Mouse (Mus musculus) embryonic facial prominence, embryonic 12.5 days (tissue): ENCODE results near the gene Tuba4a. TPM values are rescaled to one million over a fixed set of nuclear protein-coding genes. Genes with fewer than 3 reads are reported as not detected.

Experiments used
- ATAC-seq: fragments of 200-750 bp; cut with Nextera tagmentation; 2 replicates; pipeline ENCODE4 v1.8.0; 2017; ENCODE audit not compliant: insufficient number of reproducible peaks, insufficient read depth, low FRiP score, low TSS enrichment
- H3K27ac ChIP-seq: fragments of 300-500 bp; sonication (generic); 2 replicates; pipeline ENCODE4 v1.5.1; 2016; ENCODE audit warnings: mild to moderate bottlenecking
- H3K27me3 ChIP-seq: fragments of 300-500 bp; sonication (generic); 2 replicates; pipeline ENCODE4 v1.6.1; 2016; ENCODE audit warnings: mild to moderate bottlenecking, moderate library complexity
- H3K36me3 ChIP-seq: fragments of 300-500 bp; sonication (generic); 2 replicates; pipeline ENCODE4 v1.6.1; 2016; ENCODE audit warnings: mild to moderate bottlenecking
- H3K4me1 ChIP-seq: fragments of 300-500 bp; sonication (generic); 2 replicates; pipeline ENCODE4 v1.6.1; 2016
- H3K4me2 ChIP-seq: fragments of 300-500 bp; sonication (generic); replicated peaks from 2 replicates; pipeline ENCODE4 v1.6.1; 2016; ENCODE audit warnings: mild to moderate bottlenecking, moderate library complexity
- H3K4me3 ChIP-seq: fragments of 300-500 bp; sonication (generic); 2 replicates; pipeline ENCODE4 v1.5.1; 2016; ENCODE audit warnings: mild to moderate bottlenecking
- H3K9ac ChIP-seq: fragments of 300-500 bp; sonication (generic); 2 replicates; pipeline ENCODE4 v1.6.1; 2016; ENCODE audit warnings: mild to moderate bottlenecking, moderate library complexity
- H3K9me3 ChIP-seq: fragments of 300-500 bp; sonication (generic); 2 replicates; pipeline ENCODE4 v1.6.1; 2016; ENCODE audit warnings: mild to moderate bottlenecking, moderate library complexity
- WGBS: fragments of 180-500 bp; shearing (Covaris S2); methylation state at CpG from one replicate; pipeline ENCODE4 v1.1.7; 2016; 5-methylcytosine and 5-hydroxymethylcytosine counted together
- polyA plus RNA-seq: library from polyadenylated mRNA; unstranded; fragments of >200 nt; fragmentation: Nextera tagmentation; extraction: Ambion mirVana; gene quantifications from 2 replicates; pipeline ENCODE4 v1.2.1, GENCODE M21; 2016

The Tuba4a gene
- polyA plus RNA-seq, 1 experiment from 2014 or later = 18.7 TPM

DNA sequence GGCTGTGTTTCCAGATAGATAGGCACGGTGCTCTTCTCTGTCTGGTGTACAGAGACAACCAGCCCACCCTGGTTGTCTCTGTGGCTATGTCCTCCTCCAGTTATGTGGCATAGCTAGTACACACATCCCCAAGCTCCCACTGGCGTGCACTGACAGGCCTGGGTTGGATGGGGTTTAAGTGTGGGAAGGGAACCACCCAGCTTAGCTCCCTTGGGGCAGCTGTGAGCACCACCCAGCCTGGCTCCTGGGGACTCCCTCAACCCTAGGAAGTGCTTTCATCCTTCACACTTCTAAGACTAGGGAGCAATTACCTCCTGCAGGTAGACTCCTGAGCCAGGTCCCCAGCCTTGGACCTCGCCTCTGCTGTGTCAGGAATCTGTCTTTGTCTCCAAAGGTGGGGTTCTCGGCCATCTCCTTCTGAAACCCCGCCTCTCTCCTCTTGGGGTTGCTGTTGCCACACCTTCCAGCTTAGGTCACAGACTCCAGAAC, 12.0 kb upstream of the Tuba4a start, which contains the start of gene A630095N17Rik:
Gene A630095N17Rik (minus strand): TSS at position 439 of the 489 bp plus-strand sequence.
- 64% methylated on average over 5 of the region's 5 CpGs for WGBS
- H3K9ac ChIP-seq = no peak within 1 kb of the TSS
- no peak within 1 kb of the TSS for H3K4me2 ChIP-seq
- H3K4me1 ChIP-seq = peaks cover 4% of the 10 kb centered on the region; the same call in 1 of the 2 replicates
- 0 out of 2 replicates have a peak, but pooled peaks cover under 1% of the 10 kb centered on the region for H3K27me3 ChIP-seq
- H3K36me3 ChIP-seq = no peaks in the 10 kb centered on the region
- no peak within 1 kb of the TSS for H3K4me3 ChIP-seq
- no peaks in the 10 kb centered on the region for H3K9me3 ChIP-seq
- ATAC-seq = no peak
- no peak within 1 kb of the TSS for H3K27ac ChIP-seq

DNA sequence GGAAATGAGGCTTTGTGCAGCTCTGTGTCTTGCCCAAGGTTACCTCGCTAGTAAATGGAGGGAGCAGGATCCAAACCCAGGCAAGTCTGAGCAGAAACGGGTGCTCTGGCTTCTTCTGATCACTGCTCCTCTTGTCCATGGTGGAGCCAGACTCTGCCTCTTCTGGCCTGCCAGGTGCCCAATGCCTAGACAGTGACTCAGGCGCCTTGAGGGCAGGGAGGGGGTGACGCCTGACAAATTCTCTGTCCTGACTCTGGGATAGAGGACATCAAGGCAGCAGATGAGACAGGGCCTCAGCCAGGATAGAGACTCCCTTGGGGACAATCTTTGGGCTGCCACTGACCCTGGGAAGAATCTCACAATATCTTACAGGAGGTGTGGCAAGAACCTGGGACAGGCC, 11.6 kb upstream of the Tuba4a start:
- peaks cover 4% of the 10 kb centered on the region; the same call in 1 of the 2 replicates for H3K4me1 ChIP-seq
- H3K27me3 ChIP-seq = 0 out of 2 replicates have a peak, but pooled peaks cover 2% of the 10 kb centered on the region
- 78% methylated on average over 4 of the region's 4 CpGs for WGBS
- H3K27ac ChIP-seq = no peak overlapping the region
- no peak for ATAC-seq
- H3K36me3 ChIP-seq = no peaks in the 10 kb centered on the region
- H3K9me3 ChIP-seq = no peaks in the 10 kb centered on the region
- H3K4me3 ChIP-seq = no peak overlapping the region
- H3K4me2 ChIP-seq = no peak overlapping the region
- no peak overlapping the region for H3K9ac ChIP-seq

GRCm38 (mm10) chr1:75230335-75230994, 10.8 kb upstream of the Tuba4a start:
- ATAC-seq = no peak
- no peak overlapping the region for H3K9ac ChIP-seq
- H3K9me3 ChIP-seq = no peaks in the 10 kb centered on the region
- H3K27me3 ChIP-seq = 0 out of 2 replicates have a peak, but pooled peaks cover 2% of the 10 kb centered on the region
- no peaks in the 10 kb centered on the region for H3K36me3 ChIP-seq
- no peak overlapping the region for H3K4me3 ChIP-seq
- H3K4me2 ChIP-seq = no peak overlapping the region
- H3K4me1 ChIP-seq = no peaks in the 10 kb centered on the region
- H3K27ac ChIP-seq = no peak overlapping the region
- WGBS = 72% methylated on average over 7 of the region's 7 CpGs

- no peaks in the 10 kb centered on the region for H3K36me3 ChIP-seq
- 0 out of 2 replicates have a peak, but pooled peaks cover 2% of the 10 kb centered on the region for H3K27me3 ChIP-seq
- H3K9me3 ChIP-seq = no peaks in the 10 kb centered on the region
- no peak overlapping the region for H3K4me2 ChIP-seq
- ATAC-seq = no peak
- H3K9ac ChIP-seq = no peak overlapping the region
- H3K4me3 ChIP-seq = no peak overlapping the region
- H3K4me1 ChIP-seq = no peaks in the 10 kb centered on the region
- no peak overlapping the region for H3K27ac ChIP-seq
- WGBS = 71% methylated on average over 4 of the region's 4 CpGs
These were observed 9.5 kb upstream of the Tuba4a start for GRCm38 (mm10) chr1:75229158-75229557.

DNA sequence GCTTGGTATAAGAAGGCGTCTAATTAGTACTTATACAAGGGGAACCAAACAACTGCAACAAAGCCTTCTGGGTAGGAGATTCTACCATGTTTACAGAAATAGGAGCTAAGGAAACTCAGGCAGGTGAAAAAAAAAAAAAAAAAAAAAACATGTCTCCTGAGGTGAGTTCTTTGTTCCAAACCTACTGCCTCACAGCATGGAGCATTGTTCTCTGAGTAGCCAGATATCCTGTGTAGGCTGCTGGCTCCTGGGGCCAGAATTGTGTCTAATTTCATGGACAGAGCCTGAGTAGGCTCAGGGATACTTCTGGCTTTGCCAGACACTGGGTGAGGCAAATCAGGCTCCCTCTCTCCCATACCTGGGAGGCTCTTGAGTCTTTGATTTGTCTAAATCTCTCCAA, 8.0 kb upstream of the Tuba4a start:
- no peak overlapping the region for H3K9ac ChIP-seq
- no peak overlapping the region for H3K4me3 ChIP-seq
- no peak overlapping the region for H3K27ac ChIP-seq
- H3K9me3 ChIP-seq = no peaks in the 10 kb centered on the region
- H3K4me1 ChIP-seq = no peaks in the 10 kb centered on the region
- H3K4me2 ChIP-seq = no peak overlapping the region
- WGBS = 79% methylated on average over 1 of the region's 1 CpGs
- 0 out of 2 replicates have a peak, but pooled peaks cover 2% of the 10 kb centered on the region for H3K27me3 ChIP-seq
- H3K36me3 ChIP-seq = no peaks in the 10 kb centered on the region
- ATAC-seq = no peak

DNA sequence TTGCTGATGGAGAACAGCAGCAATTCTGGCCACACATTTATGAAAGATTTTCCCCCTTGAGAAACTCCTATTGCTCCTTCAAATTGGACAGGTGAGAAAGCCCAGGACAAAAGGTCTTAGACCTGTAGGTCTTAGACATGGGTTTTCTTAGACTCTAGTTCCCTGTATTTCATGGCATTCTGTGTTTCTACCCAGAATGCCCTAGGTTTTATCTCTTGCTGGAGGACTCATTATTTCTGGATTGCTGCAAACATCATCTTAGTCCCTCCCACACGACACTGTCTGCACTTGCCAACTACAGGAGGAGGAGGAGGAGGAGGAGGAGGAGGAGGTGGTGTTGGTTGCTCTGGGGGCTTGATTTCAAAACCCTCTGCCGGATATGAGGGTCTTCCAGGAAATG, 6.5 kb upstream of the Tuba4a start:
- no peak for ATAC-seq
- WGBS = 62% methylated on average over 2 of the region's 2 CpGs
- H3K4me1 ChIP-seq = no peaks in the 10 kb centered on the region
- H3K9ac ChIP-seq = no peak overlapping the region
- no peaks in the 10 kb centered on the region for H3K36me3 ChIP-seq
- peaks cover 14% of the 10 kb centered on the region for H3K27me3 ChIP-seq
- H3K9me3 ChIP-seq = no peaks in the 10 kb centered on the region
- H3K4me3 ChIP-seq = no peak overlapping the region
- H3K4me2 ChIP-seq = no peak overlapping the region
- no peak overlapping the region for H3K27ac ChIP-seq

DNA sequence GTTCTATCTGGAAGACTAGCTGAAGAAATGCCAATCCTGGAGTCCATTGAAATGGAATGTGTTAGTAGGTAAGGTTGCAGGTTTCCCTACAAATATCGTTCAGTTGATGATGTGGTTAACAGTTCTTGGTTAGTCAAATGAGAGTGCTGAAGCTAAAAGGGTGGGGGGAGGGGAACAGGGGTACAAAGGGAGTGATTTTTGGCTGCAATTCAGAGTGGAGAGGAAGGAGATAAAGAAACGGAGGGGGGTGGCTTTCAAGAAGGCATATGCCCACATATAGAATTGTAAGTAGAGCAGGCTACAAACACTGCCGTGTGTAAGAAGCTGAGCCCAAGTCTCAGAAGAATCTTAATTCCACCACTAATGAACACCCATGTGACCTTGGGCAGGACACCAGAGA, 5.8 kb upstream of the Tuba4a start:
- no peak overlapping the region for H3K4me3 ChIP-seq
- no peaks in the 10 kb centered on the region for H3K9me3 ChIP-seq
- H3K27ac ChIP-seq = no peak overlapping the region
- peaks cover 21% of the 10 kb centered on the region for H3K27me3 ChIP-seq
- no peak overlapping the region for H3K4me2 ChIP-seq
- no peaks in the 10 kb centered on the region for H3K4me1 ChIP-seq
- no peak overlapping the region for H3K9ac ChIP-seq
- no peak for ATAC-seq
- H3K36me3 ChIP-seq = no peaks in the 10 kb centered on the region
- WGBS = 77% methylated on average over 3 of the region's 3 CpGs

DNA sequence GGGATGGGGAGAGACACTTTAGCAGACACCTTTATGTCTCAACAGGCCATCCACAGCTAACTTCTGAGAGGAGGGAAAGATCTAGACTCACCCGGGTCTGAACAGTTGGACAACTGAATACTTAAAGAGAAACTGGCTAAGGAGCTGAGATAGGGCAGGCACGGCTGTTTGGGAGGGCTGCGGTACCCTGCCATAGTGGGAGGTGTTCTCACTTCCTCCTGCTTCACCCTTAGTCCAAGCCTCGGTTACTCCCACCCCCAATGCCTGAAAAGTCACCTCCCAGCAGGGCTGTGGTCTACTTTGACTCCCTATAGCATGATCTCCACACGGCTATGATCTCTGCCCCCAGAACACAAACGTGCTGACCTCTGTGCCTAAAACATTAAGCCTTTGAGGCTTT, 3.9 kb upstream of the Tuba4a start:
- H3K9ac ChIP-seq = no peak overlapping the region
- peaks cover 4% of the 10 kb centered on the region; the same call in 1 of the 2 replicates for H3K4me1 ChIP-seq
- H3K4me2 ChIP-seq = no peak overlapping the region
- WGBS = 62% methylated on average over 6 of the region's 6 CpGs
- H3K36me3 ChIP-seq = no peaks in the 10 kb centered on the region
- no peak for ATAC-seq
- H3K4me3 ChIP-seq = no peak overlapping the region
- no peak overlapping the region for H3K27ac ChIP-seq
- H3K9me3 ChIP-seq = no peaks in the 10 kb centered on the region
- peaks cover 40% of the 10 kb centered on the region for H3K27me3 ChIP-seq

GRCm38 (mm10) chr1:75222926-75223325, 3.3 kb upstream of the Tuba4a start:
- Histone ChIP-seq H3K4me3 (no peak overlapping the region), H3K9ac (no peak overlapping the region), H3K27me3 (peaks cover 46% of the 10 kb centered on the region), H3K27ac (no peak overlapping the region), H3K9me3 (no peaks in the 10 kb centered on the region), H3K36me3 (no peaks in the 10 kb centered on the region), H3K4me2 (no peak overlapping the region), H3K4me1 (peaks cover 9% of the 10 kb centered on the region; the same call in 1 of the 2 replicates)
- 73% methylated on average over 6 of the region's 6 CpGs for WGBS
- ATAC-seq = no peak

DNA sequence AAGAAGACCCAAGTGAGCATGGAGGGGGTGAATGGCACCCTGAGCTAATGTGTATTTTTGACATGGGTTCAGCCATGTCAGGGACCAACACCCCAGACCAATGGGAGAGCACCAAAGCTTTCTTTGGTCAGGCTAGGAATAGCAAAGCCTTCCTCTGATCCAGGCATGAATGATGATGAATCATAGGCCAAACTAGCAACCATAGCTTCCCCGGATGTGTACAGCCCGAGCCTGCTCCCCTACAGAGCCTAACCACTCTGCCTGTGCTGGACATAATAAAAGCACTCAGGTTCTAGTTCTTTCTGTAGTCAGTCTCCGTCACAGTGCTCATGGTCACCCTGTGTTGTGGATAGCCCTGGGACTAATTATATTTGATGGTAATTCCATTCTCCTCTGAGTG, 1.9 kb upstream of the Tuba4a start:
- Histone ChIP-seq H3K4me1 (peaks cover 9% of the 10 kb centered on the region; the same call in 1 of the 2 replicates), H3K4me2 (no peak overlapping the region), H3K27me3 (peaks cover 58% of the 10 kb centered on the region), H3K36me3 (no peaks in the 10 kb centered on the region), H3K4me3 (no peak overlapping the region), H3K9ac (no peak overlapping the region), H3K27ac (no peak overlapping the region), H3K9me3 (no peaks in the 10 kb centered on the region)
- no peak for ATAC-seq
- 78% methylated on average over 3 of the region's 3 CpGs for WGBS

GRCm38 (mm10) chr1:75219078-75219477, 587 bp downstream of the Tuba4a start:
- Histone ChIP-seq H3K9me3 (no peaks in the 10 kb centered on the region), H3K36me3 (peaks cover 10% of the 10 kb centered on the region), H3K27ac (no peak overlapping the region), H3K4me2 (peak overlapping the region; percentile 92), H3K4me1 (peaks cover 9% of the 10 kb centered on the region; the same call in 1 of the 2 replicates), H3K4me3 (peak overlapping the region; percentile 50), H3K9ac (peak overlapping the region; percentile 39), H3K27me3 (peaks cover 62% of the 10 kb centered on the region)
- under 1% methylated on average over 24 of the region's 24 CpGs for WGBS
- peak; percentile 41; the same call in 1 of the 2 replicates for ATAC-seq
